Mouse (Mus musculus) embryonic facial prominence, embryonic 10.5 days (tissue): Measurements from ENCODE around the gene Tmc8. TPM values are rescaled to one million over a fixed set of nuclear protein-coding genes. Genes with fewer than 3 reads are reported as not detected.

Experiments
- DNase-seq: peaks from one replicate; pipeline ENCODE4 v3.0.0-alpha.2; 2017; ENCODE audit warnings: low spot score
- H3K27ac ChIP-seq: fragments of 300-500 bp; sonication (generic); replicated peaks from 2 replicates; pipeline ENCODE4 v1.5.1; 2016; ENCODE audit warnings: mild to moderate bottlenecking
- H3K27me3 ChIP-seq: fragments of 300-500 bp; sonication (generic); replicated peaks from 2 replicates; pipeline ENCODE4 v1.6.1; 2016; ENCODE audit warnings: low read depth, mild to moderate bottlenecking; ENCODE audit not compliant: poor library complexity, severe bottlenecking
- H3K36me3 ChIP-seq: fragments of 300-500 bp; sonication (generic); replicated peaks from 2 replicates; pipeline ENCODE4 v1.6.1; 2016; ENCODE audit warnings: mild to moderate bottlenecking, moderate library complexity
- H3K4me1 ChIP-seq: fragments of 300-500 bp; sonication (generic); 2 replicates; pipeline ENCODE4 v1.6.1; 2016
- H3K4me3 ChIP-seq: fragments of 300-500 bp; sonication (generic); 2 replicates; pipeline ENCODE4 v1.5.1; 2016; ENCODE audit warnings: mild to moderate bottlenecking, moderate library complexity
- H3K9me3 ChIP-seq: fragments of 300-500 bp; sonication (generic); 2 replicates; pipeline ENCODE4 v1.6.1; 2016; ENCODE audit warnings: mild to moderate bottlenecking
- WGBS: fragments of 180-500 bp; shearing (Covaris S2); methylation state at CpG from one replicate; pipeline ENCODE4 v1.1.7; 2016; 5-methylcytosine and 5-hydroxymethylcytosine counted together
- polyA plus RNA-seq: library from polyadenylated mRNA; unstranded; fragments of >200 nt; fragmentation: Nextera tagmentation; extraction: Ambion mirVana; gene quantifications from 2 replicates; pipeline ENCODE4 v1.2.1, GENCODE M21; 2016

Tmc8 gene
- polyA plus RNA-seq, 1 experiment from 2014 or later: 1.4 TPM

DNA sequence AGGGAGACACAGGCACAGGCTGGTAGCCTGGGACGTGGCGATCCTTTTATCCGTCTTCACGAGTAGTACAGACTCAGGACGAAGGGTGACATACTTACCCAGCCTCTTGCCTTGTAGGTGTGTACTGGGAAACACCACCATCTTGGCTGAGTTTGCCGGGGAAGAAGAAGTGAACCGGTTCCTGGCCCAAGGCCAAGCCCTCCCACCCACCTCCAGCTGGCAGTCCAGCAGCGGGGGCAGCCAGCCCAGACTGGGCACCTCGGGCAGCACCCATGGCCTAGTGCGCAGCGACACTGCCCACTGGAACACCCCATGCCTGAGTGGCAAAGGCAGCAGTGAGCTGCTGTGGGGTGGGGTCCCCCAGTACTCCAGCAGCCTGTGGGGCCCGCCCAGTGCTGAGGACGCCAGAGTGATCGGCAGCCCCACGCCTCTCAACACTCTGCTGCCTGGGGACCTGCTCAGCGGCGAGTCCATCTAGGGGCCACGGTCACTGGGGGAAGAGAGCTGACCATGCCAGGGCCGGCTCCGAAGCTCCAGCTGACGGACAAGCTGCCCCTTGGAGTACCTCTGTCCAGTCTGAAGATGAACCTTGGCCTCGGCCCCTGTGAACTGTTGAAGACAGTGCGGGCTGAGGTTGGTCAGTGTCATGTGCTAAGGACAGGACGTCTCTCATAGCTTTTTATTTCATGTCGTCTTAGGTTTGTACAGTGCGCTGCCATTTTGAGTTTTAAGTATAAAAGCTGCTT, 21.3 kb upstream of the Tmc8 start:
- no peak for DNase-seq
- peaks cover 96% of the 10 kb centered on the region for H3K36me3 ChIP-seq
- whole genome bisulfite sequencing: 94% methylated on average over 26 of the region's 26 CpGs
- H3K4me3 ChIP-seq: no peak overlapping the region
- no peaks in the 10 kb centered on the region for H3K9me3 ChIP-seq
- H3K4me1 ChIP-seq: no peaks in the 10 kb centered on the region
- H3K27me3 ChIP-seq: no peaks in the 10 kb centered on the region
- no peak overlapping the region for H3K27ac ChIP-seq

DNA sequence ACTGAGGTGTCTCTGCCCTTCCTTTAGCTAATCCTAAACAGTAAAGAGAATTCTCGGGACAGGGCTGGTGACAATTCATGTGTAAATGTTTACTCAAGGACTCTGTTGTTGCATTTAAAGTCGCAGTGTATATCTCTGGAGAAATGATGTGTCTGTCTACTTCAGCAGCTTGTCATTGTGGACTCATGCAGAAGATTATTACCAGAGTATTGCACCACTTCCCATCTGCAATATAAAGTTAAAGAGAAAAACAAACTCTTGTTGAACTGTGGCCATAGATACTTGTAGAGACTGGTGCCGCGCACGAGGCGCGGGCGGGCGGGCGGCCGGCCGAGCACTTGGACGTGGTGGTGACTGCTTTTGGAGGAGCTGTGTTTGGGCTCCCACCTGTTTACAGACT, 20.1 kb upstream of the Tmc8 start:
- peaks cover 96% of the 10 kb centered on the region for H3K36me3 ChIP-seq
- H3K4me1 ChIP-seq: no peaks in the 10 kb centered on the region
- WGBS: 93% methylated on average over 13 of the region's 13 CpGs
- no peak for DNase-seq
- no peak overlapping the region for H3K27ac ChIP-seq
- H3K9me3 ChIP-seq: no peaks in the 10 kb centered on the region
- H3K27me3 ChIP-seq: no peaks in the 10 kb centered on the region
- no peak overlapping the region for H3K4me3 ChIP-seq

DNA sequence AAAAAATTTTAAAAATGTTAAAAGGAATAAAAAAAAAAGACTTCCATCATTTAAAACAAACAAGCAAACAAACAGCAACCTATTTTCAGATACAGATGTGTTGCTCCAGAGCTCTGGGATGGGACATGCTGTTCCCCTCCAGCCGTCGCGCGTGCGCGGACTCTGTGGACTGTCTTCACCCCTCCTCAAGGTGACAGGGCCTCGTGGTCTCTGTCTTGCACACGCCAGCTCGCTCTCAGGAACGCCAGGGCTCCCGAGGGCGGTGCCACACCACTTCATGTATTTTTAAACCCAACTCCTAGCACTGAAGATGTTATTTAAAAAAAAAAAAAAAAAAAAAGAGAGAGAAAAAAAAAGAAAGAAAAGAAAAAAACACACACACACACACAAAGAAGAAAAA, 19.6 kb upstream of the Tmc8 start:
- Histone ChIP-seq H3K9me3 (no peaks in the 10 kb centered on the region), H3K27me3 (no peaks in the 10 kb centered on the region), H3K27ac (no peak overlapping the region), H3K4me3 (no peak overlapping the region), H3K4me1 (no peaks in the 10 kb centered on the region), H3K36me3 (peaks cover 95% of the 10 kb centered on the region)
- WGBS: 93% methylated on average over 12 of the region's 12 CpGs
- DNase-seq: no peak

DNA sequence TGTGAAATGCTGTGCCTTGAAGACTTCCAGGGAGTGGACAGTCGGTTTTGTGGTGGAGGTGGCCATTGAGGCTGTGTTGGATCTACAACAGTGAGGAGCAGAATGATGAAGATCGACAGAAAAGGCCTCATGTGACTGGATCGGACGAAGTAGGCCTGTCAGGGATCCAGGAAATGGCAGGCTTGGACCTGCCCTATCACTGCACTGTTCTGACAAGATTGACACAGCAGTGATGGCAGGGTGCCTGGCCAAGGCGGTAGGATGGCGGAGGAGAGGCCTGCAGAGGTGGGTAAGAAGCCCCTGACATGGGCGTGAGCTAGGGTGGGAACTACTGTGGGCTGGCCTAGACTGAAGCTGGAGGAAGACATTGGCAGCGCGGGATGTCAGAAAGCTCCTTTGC, 17.6 kb upstream of the Tmc8 start:
- 86% methylated on average over 9 of the region's 9 CpGs for WGBS
- Histone ChIP-seq H3K27ac (no peak overlapping the region), H3K4me1 (peaks cover 9% of the 10 kb centered on the region; the same call in 1 of the 2 replicates), H3K9me3 (no peaks in the 10 kb centered on the region), H3K27me3 (no peaks in the 10 kb centered on the region), H3K36me3 (peaks cover 85% of the 10 kb centered on the region), H3K4me3 (no peak overlapping the region)
- no peak for DNase-seq

DNA sequence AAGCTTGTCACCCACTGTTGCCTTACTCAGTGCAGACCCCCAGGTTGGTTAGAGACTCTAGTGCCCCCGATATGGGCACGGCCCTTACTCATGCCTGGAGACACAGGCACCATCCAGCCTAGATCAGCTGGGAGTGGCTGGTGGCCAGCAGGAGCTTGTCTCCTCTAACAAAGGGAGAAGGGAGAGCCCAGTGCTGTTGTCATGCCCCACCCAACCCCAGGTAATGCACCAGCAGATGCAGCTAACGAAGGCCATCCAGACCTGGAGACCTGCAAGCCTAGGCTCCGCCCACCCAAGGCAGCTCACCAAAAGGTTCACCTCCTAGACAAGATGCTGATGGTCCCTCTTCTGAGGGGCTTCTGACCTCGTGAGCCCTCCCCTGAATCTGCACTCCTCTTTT, 16.5 kb upstream of the Tmc8 start:
- no peak for DNase-seq
- WGBS: 89% methylated on average over 5 of the region's 5 CpGs
- Histone ChIP-seq H3K27ac (no peak overlapping the region), H3K4me1 (peaks cover 10% of the 10 kb centered on the region; the same call in 1 of the 2 replicates), H3K27me3 (no peaks in the 10 kb centered on the region), H3K36me3 (peaks cover 74% of the 10 kb centered on the region), H3K9me3 (no peaks in the 10 kb centered on the region), H3K4me3 (no peak overlapping the region)

DNA sequence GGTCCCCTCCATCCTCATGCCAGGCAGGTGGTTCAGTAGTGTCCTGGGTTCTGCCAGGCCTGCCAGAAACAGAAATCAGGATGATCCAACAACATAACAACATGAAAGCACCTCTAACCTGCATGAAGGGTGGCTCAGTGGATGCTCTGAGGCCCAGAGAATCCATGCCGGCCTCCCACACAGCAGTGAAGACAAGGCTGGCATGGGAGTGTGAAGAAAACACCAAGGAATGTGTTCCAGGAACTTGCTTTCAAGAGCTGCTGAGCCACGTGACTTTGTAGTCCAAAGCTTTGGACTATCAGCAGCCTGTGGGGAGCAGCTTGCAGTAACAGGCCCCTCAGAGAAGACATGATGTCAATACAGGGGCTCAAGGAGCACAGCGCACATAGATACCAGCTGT, 15.6 kb upstream of the Tmc8 start:
- 90% methylated on average over 3 of the region's 3 CpGs for WGBS
- H3K9me3 ChIP-seq: no peaks in the 10 kb centered on the region
- H3K4me3 ChIP-seq: no peak overlapping the region
- DNase-seq: no peak
- H3K27me3 ChIP-seq: no peaks in the 10 kb centered on the region
- no peak overlapping the region for H3K27ac ChIP-seq
- H3K36me3 ChIP-seq: peaks cover 70% of the 10 kb centered on the region
- peaks cover 10% of the 10 kb centered on the region; the same call in 1 of the 2 replicates for H3K4me1 ChIP-seq

DNA sequence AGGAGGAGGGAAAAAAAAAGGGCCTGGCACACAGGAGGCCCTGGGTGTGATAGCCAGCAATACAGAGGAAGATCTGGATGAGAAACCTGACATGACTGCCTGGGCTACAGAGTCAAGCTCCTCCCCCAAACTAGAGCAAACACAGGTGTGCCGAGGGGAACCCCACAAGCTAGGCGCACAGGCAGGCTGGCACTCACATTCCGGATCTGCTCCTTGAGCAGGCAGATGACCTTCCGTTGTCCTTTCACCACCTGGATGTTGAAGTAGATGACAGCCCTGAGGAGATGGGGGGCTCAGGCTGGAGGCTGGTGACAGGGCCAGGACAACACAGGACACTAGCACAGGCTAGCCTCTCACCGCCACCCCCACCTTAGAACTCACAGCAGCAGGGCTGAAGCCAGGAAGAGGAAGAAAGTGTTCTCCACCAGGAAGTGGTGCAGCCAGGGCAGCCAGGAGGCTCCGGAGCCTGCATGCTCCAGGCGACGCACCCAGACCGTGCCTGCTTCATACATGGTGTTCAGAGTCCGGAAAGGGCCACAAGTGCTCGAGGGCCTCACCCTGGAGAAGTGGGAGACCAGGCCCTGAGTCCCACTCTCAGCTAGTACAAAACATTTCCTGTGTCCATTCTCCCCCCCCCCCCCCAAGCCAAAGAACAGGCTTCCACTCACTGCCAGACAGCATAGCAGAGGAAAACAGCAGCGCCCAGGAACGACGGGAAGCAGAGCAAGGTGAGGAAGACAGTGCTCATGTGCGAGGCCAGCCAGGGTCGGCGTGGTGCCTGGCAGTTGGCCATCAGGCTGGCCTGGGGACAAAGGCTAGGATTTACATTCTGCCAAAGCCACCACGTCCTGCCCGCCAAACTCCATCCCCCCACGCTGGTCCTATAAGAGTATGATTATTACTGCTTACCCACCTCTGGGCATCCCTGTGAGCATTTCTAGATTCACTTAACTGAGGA, 12.9 kb upstream of the Tmc8 start:
- WGBS: 86% methylated on average over 20 of the region's 20 CpGs
- peaks cover 69% of the 10 kb centered on the region for H3K36me3 ChIP-seq
- H3K4me3 ChIP-seq: no peak overlapping the region
- no peaks in the 10 kb centered on the region for H3K27me3 ChIP-seq
- H3K27ac ChIP-seq: no peak overlapping the region
- H3K4me1 ChIP-seq: peaks cover 16% of the 10 kb centered on the region; the same call in 1 of the 2 replicates
- DNase-seq: no peak
- no peaks in the 10 kb centered on the region for H3K9me3 ChIP-seq

DNA sequence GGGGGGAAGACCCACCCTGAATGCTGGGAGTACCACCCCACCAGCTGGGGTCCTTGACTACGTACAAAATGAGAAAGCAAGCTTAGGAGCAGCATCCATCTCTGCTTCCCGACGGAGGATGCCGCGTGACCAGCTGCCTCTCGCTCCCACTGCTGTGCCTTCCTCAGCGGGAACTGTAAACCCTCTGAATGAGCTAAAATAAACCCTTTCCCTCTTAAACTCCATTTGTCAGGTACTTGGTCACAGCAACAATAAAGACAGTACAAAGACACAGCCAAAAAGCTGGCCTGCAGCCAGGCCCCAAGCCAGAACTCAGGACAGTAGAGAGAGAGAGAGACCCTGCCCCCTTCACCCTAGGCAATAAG, 12.2 kb upstream of the Tmc8 start:
- Histone ChIP-seq H3K4me3 (no peak overlapping the region), H3K36me3 (peaks cover 69% of the 10 kb centered on the region), H3K9me3 (no peaks in the 10 kb centered on the region), H3K4me1 (peaks cover 16% of the 10 kb centered on the region; the same call in 1 of the 2 replicates), H3K27ac (no peak overlapping the region), H3K27me3 (no peaks in the 10 kb centered on the region)
- 92% methylated on average over 7 of the region's 7 CpGs for WGBS
- DNase-seq: no peak

DNA sequence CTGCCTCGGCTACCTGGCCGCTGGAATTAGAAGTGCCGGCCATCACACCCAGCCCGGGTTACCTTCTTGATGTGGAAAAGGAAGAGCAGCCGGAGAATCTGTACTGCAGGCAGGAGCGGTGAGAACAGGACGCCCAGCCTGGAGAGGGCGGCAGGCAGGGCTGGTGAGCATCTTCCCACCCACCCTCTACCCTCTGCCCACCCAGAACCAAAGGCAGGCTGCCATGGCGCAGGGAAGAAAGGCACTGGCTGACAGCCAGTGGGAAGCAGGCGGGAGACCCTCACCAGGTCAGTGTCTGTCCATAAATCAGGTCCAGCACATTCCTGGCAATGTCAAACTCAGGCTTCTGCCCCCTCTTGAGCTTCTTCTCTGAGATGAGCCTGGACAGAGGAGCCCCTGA, 11.5 kb upstream of the Tmc8 start:
- WGBS: 89% methylated on average over 10 of the region's 10 CpGs
- DNase-seq: no peak
- Histone ChIP-seq H3K9me3 (no peaks in the 10 kb centered on the region), H3K27ac (no peak overlapping the region; the same call in 1 of the 2 replicates), H3K4me1 (peaks cover 16% of the 10 kb centered on the region; the same call in 1 of the 2 replicates), H3K36me3 (peaks cover 69% of the 10 kb centered on the region), H3K4me3 (no peak overlapping the region), H3K27me3 (no peaks in the 10 kb centered on the region)

DNA sequence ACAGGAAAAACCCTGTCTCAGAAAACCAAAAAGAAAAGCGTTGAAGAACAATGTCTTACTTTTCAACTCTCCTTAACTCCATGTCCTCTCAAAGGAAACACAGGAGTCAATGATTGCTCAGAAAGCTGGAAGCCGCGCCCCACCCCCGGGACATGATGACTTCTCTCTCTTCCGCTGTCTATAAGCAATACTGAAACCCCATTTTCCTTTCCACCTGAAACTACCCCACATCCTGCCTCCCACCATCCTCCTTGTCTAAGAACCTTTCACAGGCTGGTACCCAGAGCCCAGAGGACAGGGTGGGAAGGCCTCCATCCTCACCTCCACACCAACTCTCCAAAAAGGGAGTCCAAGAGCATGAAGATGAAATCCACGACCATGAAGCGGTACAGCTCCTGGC, 9.5 kb upstream of the Tmc8 start:
- no peak for DNase-seq
- Histone ChIP-seq H3K36me3 (peaks cover 66% of the 10 kb centered on the region), H3K27me3 (no peaks in the 10 kb centered on the region), H3K4me3 (no peak overlapping the region), H3K9me3 (no peaks in the 10 kb centered on the region), H3K4me1 (peaks cover 16% of the 10 kb centered on the region), H3K27ac (no peak overlapping the region)
- WGBS: 95% methylated on average over 7 of the region's 7 CpGs

DNA sequence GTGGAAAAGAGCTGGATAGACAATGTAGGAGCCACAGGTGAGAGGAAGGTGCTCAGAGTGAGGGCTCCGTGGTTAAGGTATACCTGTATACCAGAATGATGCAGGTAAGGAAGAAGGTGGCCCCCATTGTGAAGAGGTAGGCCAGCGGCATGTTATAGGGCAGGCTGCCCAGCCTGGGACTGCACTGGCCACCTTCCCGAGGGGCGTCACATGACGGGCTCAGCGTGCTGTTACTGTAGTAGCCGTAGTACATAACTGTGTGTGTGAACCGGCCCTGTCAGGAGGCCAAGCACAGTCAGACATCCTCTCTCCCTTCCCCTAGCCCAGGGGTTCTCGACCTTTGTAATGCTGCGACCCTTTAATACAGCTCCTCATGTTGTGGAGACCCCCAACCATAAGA, 7.0 kb upstream of the Tmc8 start:
- H3K4me1 ChIP-seq: peaks cover 31% of the 10 kb centered on the region
- H3K27me3 ChIP-seq: peaks cover 2% of the 10 kb centered on the region; the same call in 1 of the 2 replicates
- no peak overlapping the region for H3K27ac ChIP-seq
- DNase-seq: no peak
- peaks cover 61% of the 10 kb centered on the region for H3K36me3 ChIP-seq
- no peak overlapping the region for H3K4me3 ChIP-seq
- 93% methylated on average over 10 of the region's 10 CpGs for WGBS
- H3K9me3 ChIP-seq: no peaks in the 10 kb centered on the region

DNA sequence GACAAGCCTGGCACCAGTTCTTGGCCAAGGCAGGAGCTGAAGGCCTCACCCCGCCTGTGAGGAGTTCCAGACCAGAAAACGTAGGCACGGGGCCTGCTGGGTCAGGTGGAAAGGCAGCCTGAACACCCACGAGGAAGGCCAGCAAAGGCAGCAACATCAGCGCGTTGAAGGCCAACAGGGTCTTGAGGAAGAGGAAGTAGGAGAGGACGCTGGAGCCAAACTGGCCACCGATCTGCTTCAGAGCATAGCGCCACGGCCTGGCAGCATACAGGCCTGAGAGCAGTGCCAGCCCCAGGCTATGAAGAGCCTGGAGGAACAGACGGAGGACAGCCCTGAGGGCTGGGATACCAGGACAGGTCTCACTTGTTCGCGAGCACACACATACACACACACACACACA, 6.3 kb upstream of the Tmc8 start:
- Histone ChIP-seq H3K4me3 (no peak overlapping the region), H3K4me1 (peaks cover 37% of the 10 kb centered on the region), H3K27me3 (peaks cover 8% of the 10 kb centered on the region), H3K27ac (no peak overlapping the region), H3K36me3 (peaks cover 60% of the 10 kb centered on the region), H3K9me3 (no peaks in the 10 kb centered on the region)
- 92% methylated on average over 13 of the region's 13 CpGs for WGBS
- no peak for DNase-seq
